Mouse (Mus musculus): ENCODE measurements around the gene Src.

DNA sequence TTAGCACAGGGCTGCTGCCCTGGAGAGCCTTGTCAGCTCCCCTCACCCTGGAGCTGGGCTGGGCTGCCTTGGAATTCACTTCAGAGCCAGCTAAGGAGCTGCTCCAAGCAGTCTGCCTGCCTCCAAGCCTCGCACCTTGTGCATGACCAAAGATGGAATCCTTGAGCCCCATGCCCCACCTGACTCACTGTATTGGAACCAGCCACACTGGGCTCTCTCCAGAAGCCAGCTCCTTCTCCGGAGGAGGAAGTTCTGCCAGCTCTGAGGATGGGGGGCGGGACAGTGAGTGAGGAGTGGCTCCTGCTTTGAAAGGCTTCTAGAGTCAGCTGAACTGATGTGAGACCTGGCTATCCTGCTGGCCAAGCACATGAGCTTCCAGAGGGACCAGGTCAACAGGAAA lies 44.6 kb upstream of the Src start:
- TF ChIP-seq EP300 (IDR thresholded peaks at IDR 0.05) (peak; percentile 43; the same call in 1 of the 2 replicates), CTCF (IDR thresholded peaks at IDR 0.05) (no peak)
